Comparison of ENCODE assay signal across 8 mouse cellular contexts in the genomic region with DNA sequence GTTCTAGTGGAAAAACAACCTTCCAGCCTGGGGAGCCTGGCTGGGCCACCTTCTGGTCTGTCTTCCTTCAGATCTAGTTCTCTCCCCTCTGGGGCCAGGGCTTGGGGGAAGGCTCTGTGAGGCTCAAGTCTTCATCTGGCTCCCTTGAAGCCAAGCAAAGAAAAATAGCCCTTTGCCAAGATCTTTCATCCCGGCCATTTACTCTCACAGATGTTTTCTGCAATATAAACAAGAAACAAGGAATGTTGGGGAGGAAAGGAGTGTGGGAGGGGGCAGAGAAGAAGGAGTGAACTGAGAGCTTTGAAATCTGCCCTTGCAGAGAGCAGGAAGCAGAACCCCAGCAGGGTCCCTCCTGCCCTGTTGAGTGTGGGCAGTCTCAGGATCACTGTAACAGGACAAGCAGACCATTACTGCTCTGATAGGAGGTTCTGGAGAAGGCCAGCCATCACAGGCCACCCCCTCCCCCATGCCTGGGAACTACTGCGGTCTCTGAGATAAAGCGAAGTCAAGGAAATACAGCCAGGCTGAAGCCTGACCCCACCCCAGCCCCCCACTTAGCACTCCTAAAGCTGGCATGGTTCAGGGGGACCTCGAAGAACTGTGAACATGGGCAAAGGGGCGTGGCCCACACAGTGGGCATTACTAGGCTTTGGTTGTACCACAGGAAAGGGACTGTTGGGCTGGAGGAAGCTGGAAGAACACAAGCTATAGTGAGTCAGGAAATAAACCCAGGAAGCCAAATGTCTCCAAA.
DNase-seq lines count a peak whose midpoint lies in the region; ATAC-seq and TF ChIP-seq lines count a peak whose summit lies in the region.

No protein-coding gene starts in this region.

- TF ChIP-seq CTCF in liver, embryonic 14.5 days (IDR thresholded peaks at IDR 0.05; ENCODE audit: low read depth) = no peak

- 17% methylated on average over 5 of the region's 5 CpGs for WGBS in liver, embryonic 14.5 days (ENCODE audit: insufficient replicate concordance)

- DNase-seq in heart, adult 11 months = peak; percentile 94
- DNase-seq in heart, adult 8-10 months (ENCODE audit: low spot score) = no peak
- peak; percentile 68 for DNase-seq in NIH3T3 (ENCODE audit: low read depth)
- peak; percentile 60 to 65 for DNase-seq in heart, postnatal 10 days
- DNase-seq in liver, embryonic 14.5 days (ENCODE audit: low read depth in 3 of 3, low spot score in 3 of 3) = no peak
- DNase-seq in layer of hippocampus, postnatal 14 days (ENCODE audit: low spot score in 2 of 2) = no peak
- no peak for DNase-seq in cerebellum, adult 9-10 months

- ATAC-seq in liver, embryonic 14.5 days (ENCODE audit: insufficient read depth) = peak; percentile 70
- ATAC-seq in CD4-positive, CD25-positive, alpha-beta regulatory T cell, adult 4 months = no peak

- no peak for TF ChIP-seq EP300 in liver, embryonic 14.5 days (IDR thresholded peaks at IDR 0.05; ENCODE audit: low read depth)

- no peak overlapping the region for H3K4me3 ChIP-seq in liver, embryonic 14.5 days (ENCODE audit: insufficient read depth in 1 of 2, low read depth in 2 of 2, low read length in 2 of 2)

- no peak overlapping the region; the same call in 1 of the 2 replicates for H3K9ac ChIP-seq in liver, embryonic 14.5 days (replicated peaks)

- peaks cover 12 to 44% of the 10 kb centered on the region in 2 experiments for H3K4me1 ChIP-seq in liver, embryonic 14.5 days (replicated peaks; ENCODE audit: control insufficient read depth in 2 of 2, insufficient read depth in 2 of 2, low read length in 1 of 2)

- no peaks in the 10 kb centered on the region for H3K36me3 ChIP-seq in liver, embryonic 14.5 days (replicated peaks; ENCODE audit: control insufficient read depth, insufficient read depth, low read depth)

- no peaks in the 10 kb centered on the region for H3K9me3 ChIP-seq in liver, embryonic 14.5 days (ENCODE audit: control insufficient read depth, low read length)

- no peak overlapping the region for H3K4me2 ChIP-seq in liver, embryonic 14.5 days (ENCODE audit: low read depth)

- no peak overlapping the region for H3K27ac ChIP-seq in liver, embryonic 14.5 days

- H3K27me3 ChIP-seq in liver, embryonic 14.5 days (ENCODE audit: control insufficient read depth, insufficient read depth, low read length) = no peaks in the 10 kb centered on the region

- intact Hi-C loops in heart, postnatal 10 days (cut with DNase I) = no loop called here

Comparison
In these comparisons a context has a peak if more than half of its experiments do, and no peak if none do; other contexts are left out.
1. DNase-seq: peak in heart, adult 11 months (single experiment), NIH3T3 (single experiment) and heart, postnatal 10 days (2 of 2); none in heart, adult 8-10 months (single experiment), liver, embryonic 14.5 days (0 of 3), layer of hippocampus, postnatal 14 days (0 of 2) and cerebellum, adult 9-10 months (single experiment).